Mouse (Mus musculus) bone marrow macrophage, adult 2 months (primary cell): ENCODE results near the gene Bnc1. TPM values are rescaled to one million over a fixed set of nuclear protein-coding genes. Genes with fewer than 3 reads are reported as not detected.

ENCODE experiments used
- H3K27ac ChIP-seq: 2 replicates; pipeline ENCODE4 v1.5.1; 2012; ENCODE audit warnings: low read depth, low read length; ENCODE audit not compliant: insufficient read depth
- H3K4me1 ChIP-seq: 2 replicates; pipeline ENCODE4 v1.6.1; 2012; ENCODE audit warnings: low read length; ENCODE audit not compliant: control insufficient read depth, insufficient read depth
- H3K4me3 ChIP-seq: 2 replicates; pipeline ENCODE4 v1.5.1; 2012; ENCODE audit warnings: mild to moderate bottlenecking, low read length, moderate library complexity; ENCODE audit not compliant: insufficient read depth
- CTCF ChIP-seq: IDR thresholded peaks from 2 replicates; pipeline ENCODE4 v1.5.1; 2012; ENCODE audit warnings: low read depth, mild to moderate bottlenecking, low read length, moderate library complexity
- POLR2A ChIP-seq: IDR thresholded peaks from 2 replicates; pipeline ENCODE4 v1.6.1; 2012; ENCODE audit warnings: mild to moderate bottlenecking, low read depth, low read length, borderline replicate concordance
- polyA plus RNA-seq: library from polyadenylated mRNA; stranded (reverse); fragments of >200 nt; gene quantifications from 2 replicates; pipeline ENCODE4 v1.2.4, GENCODE M21; 2012; ENCODE audit not compliant: missing spikeins, insufficient read depth, insufficient read length

Bnc1 gene
- polyA plus RNA-seq, 1 experiment = not detected

GRCm38 (mm10) chr7:81978304-81978703 is 13.8 kb downstream of the Bnc1 start:
- Histone ChIP-seq H3K4me3 (no peak overlapping the region), H3K27ac (no peak overlapping the region), H3K4me1 (no peaks in the 10 kb centered on the region)
- no peak for TF ChIP-seq POLR2A
- TF ChIP-seq CTCF = no peak

- TF ChIP-seq CTCF = no peak
- no peak for TF ChIP-seq POLR2A
- no peak overlapping the region for H3K4me3 ChIP-seq
- no peak overlapping the region for H3K27ac ChIP-seq
- no peaks in the 10 kb centered on the region for H3K4me1 ChIP-seq
Observed at GRCm38 (mm10) chr7:81974616-81975015, 17.5 kb downstream of the Bnc1 start.

DNA sequence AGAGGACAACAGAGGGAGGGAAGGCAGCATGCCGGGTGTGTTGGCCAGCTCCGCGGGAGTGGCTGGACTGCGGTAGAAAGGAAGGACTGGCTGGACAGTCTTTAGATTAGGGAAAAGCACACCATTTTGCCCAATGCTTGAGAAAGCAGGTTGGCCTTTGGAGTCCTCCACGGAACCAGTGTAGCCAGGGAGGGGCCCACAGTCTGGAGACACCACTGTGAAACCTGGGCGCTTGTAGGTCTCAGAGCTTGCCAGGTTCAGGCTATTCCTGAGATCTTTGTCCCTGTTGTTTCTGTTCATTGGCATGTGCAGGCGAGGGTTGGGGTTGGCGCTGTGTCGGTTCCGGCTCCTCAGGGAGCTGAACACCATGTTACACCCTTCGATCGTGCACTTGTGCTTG is 18.2 kb downstream of the Bnc1 start:
- no peak for TF ChIP-seq POLR2A
- no peak for TF ChIP-seq CTCF
- H3K27ac ChIP-seq = no peak overlapping the region
- no peaks in the 10 kb centered on the region for H3K4me1 ChIP-seq
- no peak overlapping the region for H3K4me3 ChIP-seq

DNA sequence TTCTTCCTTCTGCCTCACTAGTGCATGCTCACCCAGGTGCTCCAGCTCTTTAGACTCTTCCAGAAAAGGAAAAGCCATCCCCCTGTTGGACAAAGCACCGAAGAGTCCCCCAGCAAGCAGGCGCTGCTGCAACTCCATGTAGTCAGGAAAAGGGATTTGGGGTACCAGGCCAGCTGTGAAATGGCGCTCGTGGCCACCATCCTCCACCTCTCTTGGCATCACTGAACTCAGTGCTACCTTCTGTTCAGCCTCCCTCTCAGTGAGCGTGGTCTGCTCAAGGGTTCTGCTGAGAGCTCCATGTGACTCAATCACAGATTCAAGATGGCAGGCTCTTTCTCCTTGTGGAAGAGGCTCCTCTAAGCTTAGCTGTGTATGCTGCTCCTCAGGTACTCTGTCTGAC is 18.8 kb downstream of the Bnc1 start:
- no peaks in the 10 kb centered on the region for H3K4me1 ChIP-seq
- TF ChIP-seq CTCF (no peak), POLR2A (no peak)
- H3K27ac ChIP-seq = no peak overlapping the region
- H3K4me3 ChIP-seq = no peak overlapping the region

- no peaks in the 10 kb centered on the region for H3K4me1 ChIP-seq
- H3K4me3 ChIP-seq = no peak overlapping the region
- no peak overlapping the region for H3K27ac ChIP-seq
- TF ChIP-seq CTCF (no peak), POLR2A (no peak)
Observed at GRCm38 (mm10) chr7:81968975-81969374, 23.1 kb downstream of the Bnc1 start.

DNA sequence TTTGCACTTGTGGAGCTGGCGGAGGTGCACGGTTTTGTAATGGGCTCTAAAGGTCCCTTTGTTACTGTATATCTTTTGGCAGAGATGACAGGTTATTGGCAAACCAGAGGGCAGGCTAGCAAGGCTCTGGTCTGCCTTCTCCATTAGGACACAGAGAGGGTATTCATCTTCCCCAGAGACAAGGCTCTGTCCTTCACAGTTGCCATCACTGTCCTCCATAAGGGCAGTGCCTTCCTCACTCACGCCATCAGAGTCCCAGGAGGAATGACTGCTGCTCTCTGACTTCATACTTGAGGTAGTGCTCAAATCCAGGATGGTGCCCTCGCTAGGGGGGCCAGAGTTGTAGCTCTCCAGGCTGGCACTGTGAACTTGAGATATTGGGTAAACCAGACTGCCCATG is 23.6 kb downstream of the Bnc1 start:
- H3K4me3 ChIP-seq = no peak overlapping the region

GRCm38 (mm10) chr7:81966195-81966594 is 25.9 kb downstream of the Bnc1 start:
- Histone ChIP-seq H3K27ac (no peak overlapping the region), H3K4me3 (no peak overlapping the region), H3K4me1 (no peaks in the 10 kb centered on the region)
- TF ChIP-seq POLR2A (no peak), CTCF (no peak)

More for the DNA sequence above, 23.6 kb downstream of the Bnc1 start:
- Histone ChIP-seq H3K4me1 (no peaks in the 10 kb centered on the region), H3K27ac (no peak overlapping the region)
- TF ChIP-seq POLR2A (no peak), CTCF (no peak)

- no peaks in the 10 kb centered on the region for H3K4me1 ChIP-seq
- TF ChIP-seq POLR2A (no peak), CTCF (no peak)
Observed at GRCm38 (mm10) chr7:81959704-81960103, 32.4 kb downstream of the Bnc1 start.

DNA sequence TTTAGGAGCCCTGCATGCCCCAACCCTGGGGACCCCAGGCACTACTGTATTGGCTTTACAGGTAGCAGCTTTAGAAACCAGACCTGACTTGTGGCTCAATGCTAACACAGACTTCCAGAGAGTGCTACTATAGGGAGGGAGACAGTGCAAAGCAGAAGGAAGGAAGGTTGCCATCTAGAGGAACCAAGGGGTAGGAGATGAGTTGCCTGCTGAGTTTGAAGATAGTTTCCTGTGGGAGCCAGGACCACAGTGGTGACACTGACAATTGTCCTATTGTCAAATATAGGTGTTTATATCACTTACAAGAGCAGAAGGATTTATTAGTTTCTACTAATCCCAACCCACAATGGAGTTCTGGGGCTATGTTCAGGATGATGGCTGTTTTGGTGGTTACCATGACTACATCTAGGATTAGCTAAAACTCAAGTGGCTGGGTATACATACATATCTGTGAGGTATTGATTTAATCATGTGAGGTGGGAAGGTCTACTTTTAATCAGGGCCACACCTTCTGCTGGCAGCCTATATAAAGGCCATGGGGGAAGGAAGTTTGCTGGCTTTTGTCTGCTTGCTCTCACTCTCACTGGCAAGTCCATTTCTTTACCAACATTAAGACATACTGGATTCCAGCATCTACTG is 37.8 kb downstream of the Bnc1 start:
- no peaks in the 10 kb centered on the region for H3K4me1 ChIP-seq
- no peak overlapping the region for H3K4me3 ChIP-seq
- H3K27ac ChIP-seq = no peak overlapping the region
- TF ChIP-seq CTCF (no peak; the same call in 1 of the 2 replicates), POLR2A (no peak)

More at GRCm38 (mm10) chr7:81959704-81960103, 32.4 kb downstream of the Bnc1 start:
- no peak overlapping the region for H3K4me3 ChIP-seq
- no peak overlapping the region for H3K27ac ChIP-seq

DNA sequence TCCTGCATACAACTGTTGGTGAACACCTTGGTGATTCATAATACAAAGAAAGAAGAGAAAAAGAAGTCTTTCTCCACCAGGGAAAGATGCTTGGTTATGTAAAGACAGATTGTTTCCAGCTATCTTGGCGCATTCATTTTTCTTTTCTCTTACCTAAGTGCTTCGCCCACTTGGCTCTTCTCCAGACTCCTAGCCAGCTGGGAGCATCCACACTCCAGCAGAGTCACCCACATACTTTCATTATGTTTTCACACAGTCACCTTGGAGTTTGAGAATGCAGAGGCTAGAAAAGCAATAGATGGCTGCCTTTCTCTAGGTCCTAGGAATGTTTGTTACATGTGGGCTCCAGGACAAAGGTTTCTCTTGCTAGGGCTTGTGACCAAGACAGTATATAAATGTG is 41.6 kb downstream of the Bnc1 start:
- Histone ChIP-seq H3K4me1 (no peaks in the 10 kb centered on the region), H3K27ac (no peak overlapping the region), H3K4me3 (no peak overlapping the region)
- TF ChIP-seq CTCF = no peak
- TF ChIP-seq POLR2A = no peak
